Mouse (Mus musculus) ovary, adult 18-20 months (tissue): ENCODE measurements at regions not wholly inside any gene's neighbourhood (a gene's known extent, or its start where the extent isn't known, plus 50 kb on each side); places are given as distances from the start of the nearest gene placed in this dataset.
A peak's percentile ranks its signal among the peaks of the same experiment; 100 is the strongest.

Experiments
- DNase-seq: peaks from one replicate; pipeline ENCODE4 v3.0.0; 2022; ENCODE audit warnings: low spot score, mixed read lengths

GRCm38 (mm10) chr13:28644846-28645574 is 308.5 kb downstream of the Sox4 start:
- no peak for DNase-seq

GRCm38 (mm10) chr13:28640826-28641225 is 312.7 kb downstream of the Sox4 start:
- no peak for DNase-seq

DNA sequence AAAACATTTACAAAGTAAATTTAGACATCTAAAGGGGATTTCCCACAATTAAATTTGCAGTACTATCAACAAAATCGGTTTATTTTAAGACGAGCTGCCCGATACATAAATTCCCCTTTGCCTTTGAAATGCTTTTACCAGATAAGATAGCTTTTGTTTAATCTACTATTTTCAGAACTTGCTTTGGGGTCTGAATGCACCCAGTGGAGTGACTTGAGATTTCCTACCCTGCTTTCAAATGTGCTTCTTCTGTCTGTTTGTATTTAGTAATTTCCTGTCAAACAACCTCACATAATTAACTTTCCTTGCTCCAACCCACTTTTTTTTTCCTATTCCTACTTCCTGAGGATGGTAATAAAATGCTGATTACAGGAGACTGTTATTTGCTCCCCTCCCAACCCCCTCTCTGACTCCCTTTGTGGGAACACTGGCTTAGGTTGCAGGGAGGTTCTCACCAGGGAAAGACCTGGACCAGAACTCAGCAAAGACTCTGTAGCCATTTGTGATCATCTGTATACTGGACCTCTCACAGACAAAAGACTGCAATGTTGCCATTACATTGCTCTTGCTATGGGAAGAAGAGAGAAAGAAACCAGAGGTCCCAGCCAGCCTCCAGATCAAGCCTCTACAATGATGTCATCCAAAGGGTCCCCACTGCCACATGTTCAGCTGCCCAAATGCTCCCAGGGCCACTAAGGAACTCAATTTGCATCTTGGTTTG is 318.1 kb downstream of the Sox4 start:
- DNase-seq = no peak

GRCm38 (mm10) chr13:28633541-28634041 is 319.9 kb downstream of the Sox4 start:
- peak; percentile 50 for DNase-seq

DNA sequence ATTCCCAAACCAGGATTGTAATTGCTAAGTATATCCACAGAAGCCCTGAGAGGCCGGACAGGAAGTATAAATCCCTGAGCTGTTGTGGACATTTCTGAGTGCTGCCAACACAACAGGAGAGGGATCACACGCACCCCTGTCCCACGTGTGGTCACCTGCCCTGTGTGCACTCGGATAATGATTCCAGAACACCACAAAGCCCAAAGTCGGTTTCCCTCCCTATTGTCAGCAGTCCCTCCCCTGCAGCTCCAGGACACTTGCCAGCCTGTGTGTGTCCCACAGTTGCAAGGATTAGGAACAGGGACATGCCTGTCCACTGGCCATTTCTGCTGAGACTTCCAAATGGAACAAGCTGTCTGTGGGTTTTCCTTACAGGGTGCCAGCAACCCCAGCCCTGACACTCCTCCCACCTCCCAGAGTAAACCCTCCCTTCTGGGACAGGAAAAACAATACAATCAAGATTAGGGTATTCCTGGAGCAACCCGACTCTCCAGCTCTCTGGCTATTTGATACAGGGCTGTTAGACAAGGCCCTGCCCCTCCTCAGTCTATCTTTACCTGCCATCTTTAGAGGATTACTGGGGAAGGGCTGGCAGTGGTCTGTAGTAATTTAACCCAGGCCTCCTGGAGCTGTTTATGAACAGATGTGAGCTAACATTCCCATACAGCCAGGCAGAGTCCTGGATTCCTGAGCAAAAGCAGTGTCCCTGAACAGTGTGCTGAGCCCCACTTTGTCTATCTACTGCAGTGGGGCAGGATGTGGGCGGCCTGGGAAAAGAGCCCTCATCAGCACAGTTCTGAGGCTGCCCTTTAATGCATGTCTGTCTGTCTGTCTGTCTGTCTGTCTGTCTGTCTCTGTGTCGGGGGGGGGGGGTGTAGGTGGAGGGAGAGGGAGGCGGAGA is 323.8 kb downstream of the Sox4 start:
- DNase-seq = peak; percentile 12

- no peak for DNase-seq
These were observed 324.8 kb downstream of the Sox4 start for GRCm38 (mm10) chr13:28628751-28629150.

DNA sequence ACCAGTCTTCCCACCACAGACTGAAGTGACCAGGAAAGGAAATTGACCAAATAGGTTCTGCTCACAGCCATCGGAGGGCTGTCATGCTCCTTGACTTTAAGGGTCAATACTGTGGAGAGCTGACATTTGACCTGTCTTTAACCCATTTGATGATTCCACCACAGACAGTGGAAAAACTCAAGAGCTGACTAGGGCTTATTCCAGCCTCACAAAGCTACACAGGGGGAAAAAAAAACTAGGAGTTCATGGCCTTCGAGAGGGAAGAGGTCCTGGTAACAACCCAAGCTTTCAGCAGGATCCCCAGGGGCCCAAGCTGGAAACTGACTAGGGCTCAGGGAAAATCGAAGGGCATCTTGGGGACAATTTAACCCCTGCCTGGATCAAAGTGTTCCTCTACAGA is 334.6 kb downstream of the Sox4 start:
- no peak for DNase-seq

DNA sequence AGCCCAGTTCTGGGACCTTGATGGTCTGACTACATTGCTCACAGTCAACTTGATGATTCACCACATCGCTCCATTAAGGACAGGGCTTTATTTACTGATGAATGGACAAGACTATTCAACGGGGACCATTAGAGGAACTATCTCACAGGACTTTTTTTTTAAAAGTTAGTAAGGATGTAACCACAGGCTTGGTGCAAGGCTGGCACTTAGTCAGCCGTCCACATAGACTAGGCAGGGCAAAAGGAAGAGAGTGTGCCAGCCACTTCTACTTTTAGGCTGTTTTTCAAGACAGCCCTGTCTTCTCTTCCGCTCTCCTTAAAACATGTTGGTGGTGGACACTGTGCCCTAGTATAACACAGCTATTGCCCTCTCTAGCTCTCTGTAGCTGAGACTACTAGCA is 336.0 kb downstream of the Sox4 start:
- no peak for DNase-seq

- DNase-seq = no peak
These were observed 336.7 kb downstream of the Sox4 start for GRCm38 (mm10) chr13:28616645-28617381.

DNA sequence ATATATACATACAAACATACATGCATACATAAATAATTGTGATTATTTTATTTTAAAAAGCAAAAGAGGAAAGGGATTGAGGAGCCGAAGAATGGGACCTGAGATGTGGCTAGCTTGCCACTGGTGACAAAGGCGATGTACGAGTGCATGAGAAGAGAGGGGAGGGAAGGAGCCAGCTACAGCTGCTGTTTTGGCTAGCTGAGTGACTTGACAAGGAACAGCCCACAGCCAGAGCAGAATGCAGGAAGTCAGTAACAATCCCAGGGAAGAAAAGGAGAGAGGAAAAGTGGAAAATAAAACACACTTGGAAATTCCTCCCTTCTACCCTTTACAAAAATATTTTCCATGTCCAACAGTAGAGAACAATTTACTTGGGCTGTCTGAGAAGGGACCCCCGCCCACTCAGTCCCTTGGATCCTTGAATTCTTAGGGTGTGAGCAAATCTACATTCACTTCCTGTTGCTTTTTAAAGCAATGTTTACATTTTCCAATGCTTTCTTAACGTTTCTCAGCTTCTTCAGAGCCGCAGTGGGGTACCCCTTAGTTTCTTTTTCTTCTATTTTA is 345.9 kb downstream of the Sox4 start:
- no peak for DNase-seq

- DNase-seq = no peak
These were observed 346.9 kb downstream of the Sox4 start for GRCm38 (mm10) chr13:28606651-28607050.

DNA sequence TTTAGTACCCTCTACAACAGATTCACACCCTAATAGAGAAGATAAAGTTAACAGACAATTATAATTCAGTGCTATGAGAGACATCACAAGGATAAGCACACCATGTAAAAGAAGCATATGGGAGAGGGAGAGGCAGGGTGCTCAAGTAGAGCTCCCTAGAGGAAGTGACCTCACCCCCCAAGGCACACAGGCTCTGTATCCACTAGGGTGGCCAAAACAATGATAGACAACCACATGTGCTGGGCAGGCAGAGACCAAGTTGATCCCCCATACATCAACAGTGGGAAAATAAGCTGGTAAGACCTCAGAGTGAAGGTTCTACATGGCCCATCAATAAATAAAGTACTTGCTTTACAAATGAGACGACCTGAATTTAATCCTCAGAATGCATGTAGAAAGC is 347.7 kb downstream of the Sox4 start:
- DNase-seq = no peak

GRCm38 (mm10) chr13:28604016-28604415 is 346.7 kb downstream of the Gm11361 start:
- DNase-seq = peak; percentile 30

DNA sequence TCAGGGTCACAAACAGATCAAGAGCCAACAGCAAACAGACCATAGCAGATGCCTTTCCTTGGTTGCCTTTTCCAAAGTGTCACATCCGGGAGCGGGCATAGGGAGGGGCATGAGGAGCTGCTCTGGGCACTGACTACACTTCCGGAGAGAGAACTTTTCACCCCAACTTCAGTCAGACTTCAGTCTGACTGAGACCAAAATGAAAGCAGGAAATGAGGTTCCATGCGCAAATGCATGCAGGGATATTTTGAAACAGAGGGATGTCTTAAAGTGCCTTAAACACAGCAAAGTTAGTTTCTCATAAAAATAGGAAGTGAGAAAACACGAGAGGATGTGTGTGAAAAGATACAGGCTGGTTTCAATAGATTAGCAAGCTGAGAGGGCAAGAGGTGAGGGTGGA is 343.5 kb downstream of the Gm11361 start:
- no peak for DNase-seq

GRCm38 (mm10) chr13:28596367-28596766 is 339.0 kb downstream of the Gm11361 start:
- DNase-seq = no peak

DNA sequence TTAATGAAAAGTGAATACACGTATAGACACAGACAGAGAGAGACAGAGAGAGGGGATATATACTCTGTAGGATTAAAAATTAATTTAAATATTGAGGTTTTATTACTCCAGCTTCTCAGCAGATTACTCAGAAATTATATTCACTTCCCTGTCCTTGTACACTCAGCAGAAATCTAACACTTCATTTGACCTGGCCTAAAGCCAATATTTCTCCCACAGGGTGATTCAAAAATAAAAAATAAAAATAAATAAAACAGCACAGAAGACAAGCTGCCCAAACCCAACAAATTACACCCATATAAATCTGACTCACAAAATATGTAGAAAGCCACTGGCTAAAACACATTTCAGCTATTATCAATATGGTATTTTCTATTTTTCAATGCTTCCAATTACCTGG is 334.8 kb downstream of the Gm11361 start:
- DNase-seq = no peak

GRCm38 (mm10) chr13:28587977-28588376 is 330.6 kb downstream of the Gm11361 start:
- DNase-seq = no peak

- no peak for DNase-seq
These were observed 329.4 kb downstream of the Gm11361 start for GRCm38 (mm10) chr13:28586693-28587092.

- no peak for DNase-seq
These were observed 328.8 kb downstream of the Gm11361 start for GRCm38 (mm10) chr13:28586140-28586539.

DNA sequence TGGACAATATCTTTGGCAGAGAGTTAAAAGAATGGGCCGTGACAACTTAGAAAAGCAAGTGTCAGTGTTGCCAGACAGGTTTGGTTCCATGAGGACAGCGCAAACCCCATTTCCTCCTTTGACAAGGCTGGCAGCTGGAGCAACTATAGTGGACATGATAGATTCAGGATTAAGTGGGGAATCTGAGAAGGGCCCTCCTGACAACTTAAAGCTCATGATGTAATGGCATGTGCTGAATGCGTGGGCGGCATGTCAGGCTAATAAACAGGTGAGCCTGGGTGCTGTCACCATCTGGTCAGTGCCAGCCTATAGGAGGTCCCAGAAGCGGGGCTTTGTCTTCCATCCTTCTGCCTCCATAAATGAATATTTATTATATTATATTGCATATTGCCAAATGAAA is 326.3 kb downstream of the Gm11361 start:
- DNase-seq = no peak

GRCm38 (mm10) chr13:28575202-28575851 is 318.0 kb downstream of the Gm11361 start:
- DNase-seq = no peak
